Mouse (Mus musculus): ENCODE data around the gene Mrps14. TPM values are rescaled to one million over a fixed set of nuclear protein-coding genes. Genes with fewer than 3 reads are reported as not detected.

Gene Mrps14
- polyA plus RNA-seq, 1 experiment from 2014 or later: 330 TPM

GRCm38 (mm10) chr1:160249786-160250185 lies 54.8 kb downstream of the Mrps14 start:
- no peaks in the 10 kb centered on the region for H3K36me3 ChIP-seq (ENCODE audit: insufficient read depth, low read length)
- H3K9ac ChIP-seq (ENCODE audit: low read depth, low read length): no peak overlapping the region
- H3K4me1 ChIP-seq (replicated peaks; ENCODE audit: insufficient read depth, low read length): no peaks in the 10 kb centered on the region
- DNase-seq (ENCODE audit: low spot score): no peak
- no peak for TF ChIP-seq CTCF (IDR thresholded peaks at IDR 0.05; ENCODE audit: low read depth)
- no peaks in the 10 kb centered on the region for H3K9me3 ChIP-seq (replicated peaks; ENCODE audit: low read length)
- H3K4me2 ChIP-seq (ENCODE audit: low read length): no peak overlapping the region
- ATAC-seq (replicated peaks; ENCODE audit: low FRiP score, low read depth): no peak
- no peak overlapping the region for H3K27ac ChIP-seq
- no peak overlapping the region for H3K4me3 ChIP-seq (replicated peaks; ENCODE audit: low read depth, low read length)
- 73% methylated on average over 3 of the region's 3 CpGs for WGBS
- no peaks in the 10 kb centered on the region for H3K27me3 ChIP-seq (ENCODE audit: insufficient read depth, low read length)

GRCm38 (mm10) chr1:160250782-160251181 lies 55.8 kb downstream of the Mrps14 start:
- no peak for TF ChIP-seq CTCF (IDR thresholded peaks at IDR 0.05; ENCODE audit: low read depth)
- Histone ChIP-seq H3K4me1 (replicated peaks; ENCODE audit: insufficient read depth, low read length) (no peaks in the 10 kb centered on the region), H3K9ac (ENCODE audit: low read depth, low read length) (no peak overlapping the region), H3K27me3 (ENCODE audit: insufficient read depth, low read length) (no peaks in the 10 kb centered on the region), H3K4me2 (ENCODE audit: low read length) (no peak overlapping the region), H3K9me3 (replicated peaks; ENCODE audit: low read length) (no peaks in the 10 kb centered on the region), H3K27ac (no peak overlapping the region), H3K4me3 (replicated peaks; ENCODE audit: low read depth, low read length) (no peak overlapping the region), H3K36me3 (ENCODE audit: insufficient read depth, low read length) (no peaks in the 10 kb centered on the region)
- no peak for ATAC-seq (replicated peaks; ENCODE audit: low FRiP score, low read depth)
- DNase-seq (ENCODE audit: low spot score): no peak
- WGBS: 56% methylated on average over 4 of the region's 4 CpGs

- ATAC-seq (replicated peaks; ENCODE audit: low FRiP score, low read depth) (no peak), DNase-seq (ENCODE audit: low spot score) (no peak)
- no peaks in the 10 kb centered on the region for H3K4me1 ChIP-seq (replicated peaks; ENCODE audit: insufficient read depth, low read length)
- H3K9me3 ChIP-seq (replicated peaks; ENCODE audit: low read length): no peaks in the 10 kb centered on the region
- no peak overlapping the region for H3K4me3 ChIP-seq (replicated peaks; ENCODE audit: low read depth, low read length)
- WGBS: 75% methylated on average over 5 of the region's 5 CpGs
- no peak for TF ChIP-seq CTCF (IDR thresholded peaks at IDR 0.05; ENCODE audit: low read depth)
- H3K36me3 ChIP-seq (ENCODE audit: insufficient read depth, low read length): no peaks in the 10 kb centered on the region
- no peak overlapping the region for H3K27ac ChIP-seq
- H3K27me3 ChIP-seq (ENCODE audit: insufficient read depth, low read length): no peaks in the 10 kb centered on the region
- H3K4me2 ChIP-seq (ENCODE audit: low read length): no peak overlapping the region
- no peak overlapping the region for H3K9ac ChIP-seq (ENCODE audit: low read depth, low read length)
Measured at GRCm38 (mm10) chr1:160251388-160252007, 56.5 kb downstream of the Mrps14 start.

Other genes with a start within 250 kb of the Mrps14 start
- gene 4930523C07Rik, start 150.8 kb upstream of the Mrps14 start, polyA plus RNA-seq (2015; fragmentation: Nextera tagmentation; extraction: Ambion mirVana): 35.2 and 35.6 TPM in 2 replicates
- 0.66 and 0.72 TPM in 2 replicates for gene Tnn, start 41.6 kb upstream of the Mrps14 start, polyA plus RNA-seq (2015; fragmentation: Nextera tagmentation; extraction: Ambion mirVana)
- gene Cacybp, start 17.7 kb downstream of the Mrps14 start, polyA plus RNA-seq (2015; fragmentation: Nextera tagmentation; extraction: Ambion mirVana): 180 and 182 TPM in 2 replicates